8 mouse cellular contexts compared by ENCODE assay signal in genomic region chr17:22361101-22361781, GRCm38 (mm10). TPM values are rescaled to one million over a fixed set of nuclear protein-coding genes. Genes with fewer than 3 reads are reported as not detected.
A peak's percentile ranks its signal among the peaks of the same experiment; 100 is the strongest.
DNase-seq lines count a peak whose midpoint lies in the region; ATAC-seq lines count a peak whose summit lies in the region.
"Not testable (repeated sequence)": the region's sequence is repeated elsewhere in the genome, so short reads cannot be mapped to it uniquely, and the experiment has no call there.

Gene Zfp944 (minus strand): TSS chr17:22361400.
Gene Zfp758 (plus strand): TSS chr17:22361453.

- H3K9me3 ChIP-seq in megakaryocyte, embryonic 14.5 days: peaks cover 10% of the 10 kb centered on the region

- H3K4me1 ChIP-seq in megakaryocyte, embryonic 14.5 days: peaks cover 20% of the 10 kb centered on the region

- H3K27me3 ChIP-seq in megakaryocyte, embryonic 14.5 days (replicated peaks): not testable (repeated sequence)

- peaks cover 34% of the 10 kb centered on the region for H3K36me3 ChIP-seq in megakaryocyte, embryonic 14.5 days (replicated peaks; ENCODE audit: low read length)

- peak within 1 kb of the TSS; percentile 90 for H3K4me3 ChIP-seq in megakaryocyte, embryonic 14.5 days (replicated peaks)

- intact Hi-C loops in left cerebral cortex, postnatal 10 days (cut with DNase I): not testable (repeated sequence)

- DNase-seq in adrenal gland, adult (ENCODE audit: inconsistent age in 2 of 2, low spot score in 1 of 2): peak; percentile 68 to 93
- peak; percentile 62 for DNase-seq in embryo, embryonic 11 days
- peak; percentile 36 for DNase-seq in gastrocnemius, postnatal 25 days
- DNase-seq in left cerebral cortex, postnatal 10 days (ENCODE audit: extremely low spot score in 1 of 2, low spot score in 2 of 2): peak; percentile 3 to 42
- DNase-seq in right cerebral cortex, adult 2 months (ENCODE audit: low spot score in 2 of 2): peak; percentile 24 to 62
- peak; percentile 37 for DNase-seq in urinary bladder, postnatal 25 days (ENCODE audit: low spot score)

- peak; percentile 91 for ATAC-seq in inflammation-experienced regulatory T-cells, adult 6 months

RNA-seq across cellular contexts. Expression of gene Zfp944, which starts in this region (rescaled TPM):
- 1 to 10 TPM; 4.0 to 5.1 TPM for total RNA-seq in gastrocnemius, postnatal 25 days (2021)
- 10 to 100 TPM; 11.6 to 17.0 (median 13.5) TPM for polyA plus RNA-seq in inflammation-experienced regulatory T-cells, adult 6 months (2017; shearing (Covaris generic))
- 1 to 10 TPM; 8.6 to 9.5 TPM for total RNA-seq in left cerebral cortex, postnatal 10 days (2021)
- polyA plus RNA-seq in megakaryocyte, embryonic 14.5 days (2012; ENCODE audit: insufficient read depth, low replicate concordance): 0.53 TPM in 1 of 2 replicates, not detected in the other

RNA-seq across cellular contexts. Expression of gene Zfp758, which starts in this region (rescaled TPM):
- total RNA-seq in gastrocnemius, postnatal 25 days (2021): 1 to 10 TPM; 5.4 to 6.5 TPM
- polyA plus RNA-seq in inflammation-experienced regulatory T-cells, adult 6 months (2017; shearing (Covaris generic)): 10 to 100 TPM; 11.7 to 15.7 (median 14.2) TPM
- total RNA-seq in left cerebral cortex, postnatal 10 days (2021): 1 to 10 TPM; 7.3 to 8.9 TPM
- polyA plus RNA-seq in megakaryocyte, embryonic 14.5 days (2012; ENCODE audit: insufficient read depth, low replicate concordance): 0.09 TPM in 1 of 2 replicates, not detected in the other

Comparison
In these comparisons a context has a peak if more than half of its experiments do, and no peak if none do; other contexts are left out.
1. Peak in every context shown above with its lines: DNase-seq, ATAC-seq and H3K4me3 ChIP-seq.
2. RNA of gene Zfp758 (polyA plus RNA-seq): 11.7 to 15.7 TPM in inflammation-experienced regulatory T-cells, adult 6 months; 0.09 TPM in megakaryocyte, embryonic 14.5 days; every median in the first group is over 10 times any median in the second.
3. DNase-seq: peak in every context shown above with its lines; median percentile 80 in adrenal gland, adult; 62 in embryo, embryonic 11 days; 43 in right cerebral cortex, adult 2 months; 37 in urinary bladder, postnatal 25 days; 36 in gastrocnemius, postnatal 25 days; 22 in left cerebral cortex, postnatal 10 days.